In the genomic region with DNA sequence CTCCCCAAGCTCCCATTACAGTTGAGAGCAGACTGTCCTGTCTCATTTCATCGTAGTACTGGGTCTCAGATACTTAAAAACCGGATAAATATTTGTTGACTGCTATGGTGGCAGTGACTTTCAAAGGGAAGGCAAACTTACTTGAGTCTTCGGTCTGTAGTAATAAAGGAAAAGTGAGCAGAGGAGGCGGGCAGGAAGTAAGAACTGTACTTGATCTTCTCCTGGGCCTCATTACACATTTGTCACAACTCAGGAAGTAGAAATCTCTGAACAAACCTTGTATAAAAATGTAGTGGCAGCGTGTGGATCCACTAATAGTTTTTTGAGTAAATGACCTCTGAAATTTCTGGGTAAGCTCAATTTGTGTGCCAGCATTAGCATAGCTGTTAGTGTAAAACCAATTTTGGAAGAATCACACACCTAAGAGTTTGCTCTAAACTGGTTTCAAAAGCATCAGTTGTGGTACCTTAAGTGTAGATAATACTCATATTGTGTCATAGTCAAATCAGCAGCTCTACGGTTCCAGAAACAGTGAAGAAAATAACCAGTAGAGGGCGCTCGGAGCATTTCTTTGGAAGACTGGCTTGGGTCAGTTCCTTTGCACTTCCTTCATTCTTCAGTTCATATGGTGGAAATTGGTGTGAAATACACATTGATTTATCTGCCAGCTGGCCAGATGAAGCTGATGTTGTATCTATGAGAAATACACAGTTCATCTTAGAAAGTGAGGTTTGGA, we compare ENCODE assay signal across 10 mouse cellular contexts. TPM values are rescaled to one million over a fixed set of nuclear protein-coding genes. Genes with fewer than 3 reads are reported as not detected.
A peak's percentile ranks its signal among the peaks of the same experiment; 100 is the strongest.
DNase-seq lines count a peak whose midpoint lies in the region; ATAC-seq lines count a peak whose summit lies in the region.
"Had no signal": no experiment of that assay in that cellular context is flagged by ENCODE, and none has a peak within 500 bp of the region (broad histone marks: within the 10 kb centered on the region; RNA-seq: fewer than 3 reads in every experiment).

No protein-coding gene starts in this region.

- no peak overlapping the region for H3K9ac ChIP-seq in liver, embryonic 12.5 days
- no peak overlapping the region for H3K9ac ChIP-seq in midbrain, embryonic 15.5 days
- H3K9ac ChIP-seq: embryonic facial prominence, embryonic 13.5 days; lung, embryonic 15.5 days had no signal

- intact Hi-C loops in heart, postnatal 36 days (cut with DNase I) = loop anchor here (5.0 to 10.0 kb wide), 2 partner anchors 622 to 1194 kb away; no protein-coding TSS in a partner anchor

- DNase-seq in liver = peak; percentile 30
- DNase-seq in heart, postnatal 36 days = peak; percentile 43 to 49
- DNase-seq in left cerebral cortex, adult 18-20 months (ENCODE audit: low spot score in 2 of 2) = peak; percentile 64 to 77
- DNase-seq in thymus, postnatal 14 days = peak; percentile 55

- whole genome bisulfite sequencing in liver, embryonic 12.5 days (ENCODE audit: insufficient replicate concordance) = 54% methylated on average over 8 of the region's 8 CpGs
- 64% methylated on average over 8 of the region's 8 CpGs for WGBS in midbrain, embryonic 15.5 days

- H3K27ac ChIP-seq in liver, embryonic 12.5 days = no peak overlapping the region
- no peak overlapping the region for H3K27ac ChIP-seq in midbrain, embryonic 15.5 days
- H3K27ac ChIP-seq: embryonic facial prominence, embryonic 13.5 days; lung, embryonic 15.5 days had no signal

- H3K27me3 ChIP-seq in liver, embryonic 12.5 days (replicated peaks) = no peaks in the 10 kb centered on the region
- H3K27me3 ChIP-seq in midbrain, embryonic 15.5 days (replicated peaks) = no peaks in the 10 kb centered on the region
- H3K27me3 ChIP-seq: embryonic facial prominence, embryonic 13.5 days; lung, embryonic 15.5 days had no signal

- no peak overlapping the region for H3K4me2 ChIP-seq in liver, embryonic 12.5 days
- no peak overlapping the region for H3K4me2 ChIP-seq in midbrain, embryonic 15.5 days
- H3K4me2 ChIP-seq: embryonic facial prominence, embryonic 13.5 days; lung, embryonic 15.5 days had no signal

- ATAC-seq in liver, embryonic 12.5 days = no peak
- ATAC-seq in activated CD4-positive, CD25-positive, alpha-beta regulatory T cell, adult 4 months = peak; percentile 69
- peak; percentile 83 for ATAC-seq in common myeloid progenitor, adult 5-6 weeks (replicated peaks; ENCODE audit: low read depth, poor library complexity, severe bottlenecking)
- ATAC-seq in midbrain, embryonic 15.5 days (replicated peaks) = 0 out of 2 replicates have a peak, but pooled peaks have one; percentile 28

- H3K9me3 ChIP-seq in liver, embryonic 12.5 days (replicated peaks) = no peaks in the 10 kb centered on the region
- H3K9me3 ChIP-seq in midbrain, embryonic 15.5 days = no peaks in the 10 kb centered on the region
- H3K9me3 ChIP-seq: embryonic facial prominence, embryonic 13.5 days; lung, embryonic 15.5 days had no signal

- no peak overlapping the region for H3K4me3 ChIP-seq in liver, embryonic 12.5 days
- no peak overlapping the region for H3K4me3 ChIP-seq in midbrain, embryonic 15.5 days
- H3K4me3 ChIP-seq: embryonic facial prominence, embryonic 13.5 days; lung, embryonic 15.5 days had no signal

- no peaks in the 10 kb centered on the region for H3K4me1 ChIP-seq in liver, embryonic 12.5 days
- H3K4me1 ChIP-seq in midbrain, embryonic 15.5 days = no peaks in the 10 kb centered on the region
- H3K4me1 ChIP-seq: embryonic facial prominence, embryonic 13.5 days; lung, embryonic 15.5 days had no signal

- H3K36me3 ChIP-seq in liver, embryonic 12.5 days = peaks cover 90% of the 10 kb centered on the region
- peaks cover 17% of the 10 kb centered on the region; the same call in 1 of the 2 replicates for H3K36me3 ChIP-seq in midbrain, embryonic 15.5 days (replicated peaks)

RNA-seq across cellular contexts. Expression of a gene that starts 9.0 kb away (rescaled TPM):
- polyA plus RNA-seq in liver, embryonic 12.5 days (2016; fragmentation: Nextera tagmentation; extraction: Ambion mirVana) = 25.5 and 25.9 TPM in 2 replicates
- 10 to 100 TPM in 1 of 2 experiments, 1 to 10 TPM in 1; 8.8 to 15.9 TPM for polyA plus RNA-seq in activated CD4-positive, CD25-positive, alpha-beta regulatory T cell, adult 4 months (2017; shearing (Covaris generic))
- total RNA-seq in common myeloid progenitor, adult 5-6 weeks (2017) = 120 and 123 TPM in 2 replicates
- 10 to 100 TPM; 22.0 to 24.0 TPM for total RNA-seq in heart, postnatal 36 days (2021)
- 10 to 100 TPM; 48.5 to 56.6 TPM for total RNA-seq in left cerebral cortex, adult 18-20 months (2021)
- 38.8 and 39.3 TPM in 2 replicates for polyA plus RNA-seq in midbrain, embryonic 15.5 days (2015; fragmentation: Nextera tagmentation; extraction: Ambion mirVana)
